Mouse (Mus musculus): Measurements from ENCODE around the gene Zfp84. TPM values are rescaled to one million over a fixed set of nuclear protein-coding genes. Genes with fewer than 3 reads are reported as not detected.
"Not testable (repeated sequence)": the region's sequence is repeated elsewhere in the genome, so short reads cannot be mapped to it uniquely, and the experiment has no call there.

Zfp84 gene
- 10 to 100 TPM; 15.2 to 17.9 TPM for total RNA-seq (2021)
- long read RNA-seq, experiment 1, full-length matches to known transcripts, result 5 of 7 reads
- long read RNA-seq, experiment 1, partial matches to known transcripts, result 0 of 7 reads
- long read RNA-seq, experiment 1, other reads (novel, unspliced or antisense), result 2 of 7 reads
- long read RNA-seq, experiment 2, full-length matches to known transcripts, result 3 of 7 reads
- long read RNA-seq, experiment 2, partial matches to known transcripts, result 0 of 7 reads
- long read RNA-seq, experiment 2, other reads (novel, unspliced or antisense), result 4 of 7 reads

- peak; percentile 89 to 96 for DNase-seq (ENCODE audit: low spot score in 2 of 2)
Measured at GRCm38 (mm10) chr7:29768090-29768900, at the start of gene Zfp84. Zfp84 (plus strand) TSS chr7:29768552.

- DNase-seq (ENCODE audit: low spot score in 2 of 2), result not testable (repeated sequence)
Measured at GRCm38 (mm10) chr7:29725461-29726142, 42.8 kb upstream of the Zfp84 start.

- not testable (repeated sequence) for DNase-seq (ENCODE audit: low spot score in 2 of 2)
Measured at GRCm38 (mm10) chr7:29726860-29727259, 41.5 kb upstream of the Zfp84 start, which contains the start of gene Catsperg2. Catsperg2 (minus strand) TSS chr7:29727032.

- DNase-seq (ENCODE audit: low spot score in 2 of 2), result no peak
Measured at GRCm38 (mm10) chr7:29728055-29728454, 40.3 kb upstream of the Zfp84 start.

- no peak for DNase-seq (ENCODE audit: low spot score in 2 of 2)
Measured at GRCm38 (mm10) chr7:29742258-29742657, 26.1 kb upstream of the Zfp84 start.

- no peak for DNase-seq (ENCODE audit: low spot score in 2 of 2)
Measured at GRCm38 (mm10) chr7:29760476-29760875, 7.9 kb upstream of the Zfp84 start.

GRCm38 (mm10) chr7:29764702-29765101 is 3.6 kb upstream of the Zfp84 start:
- DNase-seq (ENCODE audit: low spot score in 2 of 2), result no peak

GRCm38 (mm10) chr7:29767058-29767686 is 1.2 kb upstream of the Zfp84 start:
- peak; percentile 81 to 92 for DNase-seq (ENCODE audit: low spot score in 2 of 2)

GRCm38 (mm10) chr7:29768980-29769379 is 628 bp downstream of the Zfp84 start:
- no peak for DNase-seq (ENCODE audit: low spot score in 2 of 2)

GRCm38 (mm10) chr7:29773503-29773902 is 5.2 kb downstream of the Zfp84 start:
- DNase-seq (ENCODE audit: low spot score in 2 of 2), result no peak

GRCm38 (mm10) chr7:29774371-29774770 is 6.0 kb downstream of the Zfp84 start:
- no peak for DNase-seq (ENCODE audit: low spot score in 2 of 2)

GRCm38 (mm10) chr7:29776568-29776967 is 8.2 kb downstream of the Zfp84 start:
- DNase-seq (ENCODE audit: low spot score in 2 of 2), result no peak

GRCm38 (mm10) chr7:29777372-29777771 is 9.0 kb downstream of the Zfp84 start:
- no peak for DNase-seq (ENCODE audit: low spot score in 2 of 2)

- DNase-seq (ENCODE audit: low spot score in 2 of 2), result peak; percentile 83 to 91
Measured at GRCm38 (mm10) chr7:29783871-29784551, 15.7 kb downstream of the Zfp84 start, which contains the start of gene Zfp30. Zfp30 (plus strand) TSS chr7:29783998.

GRCm38 (mm10) chr7:29785023-29785422 is 16.7 kb downstream of the Zfp84 start:
- no peak for DNase-seq (ENCODE audit: low spot score in 2 of 2)

- DNase-seq (ENCODE audit: low spot score in 2 of 2), result no peak
Measured at GRCm38 (mm10) chr7:29785888-29786287, 17.5 kb downstream of the Zfp84 start.

- DNase-seq (ENCODE audit: low spot score in 2 of 2), result no peak
Measured at GRCm38 (mm10) chr7:29792906-29793305, 24.6 kb downstream of the Zfp84 start.

- no peak for DNase-seq (ENCODE audit: low spot score in 2 of 2)
Measured at GRCm38 (mm10) chr7:29807046-29807445, 38.7 kb downstream of the Zfp84 start.

GRCm38 (mm10) chr7:29812244-29812643 is 43.9 kb downstream of the Zfp84 start:
- DNase-seq (ENCODE audit: low spot score in 2 of 2), result no peak

- DNase-seq (ENCODE audit: low spot score in 2 of 2), result no peak
Measured at GRCm38 (mm10) chr7:29814381-29814780, 46.0 kb downstream of the Zfp84 start.
